Mouse (Mus musculus): ENCODE data around the gene Khdc1b.
A peak's percentile ranks its signal among the peaks of the same experiment; 100 is the strongest.
"Not testable (repeated sequence)": the region's sequence is repeated elsewhere in the genome, so short reads cannot be mapped to it uniquely, and the experiment has no call there.

The Khdc1b gene

GRCm38 (mm10) chr1:21383256-21383655 is at the start of gene Khdc1b:
Khdc1b (plus strand) TSS chr1:21383556.
- DNase-seq, result no peak

GRCm38 (mm10) chr1:21335836-21336235 is 47.5 kb upstream of the Khdc1b start:
- no peak for DNase-seq

- DNase-seq, result no peak
Measured at GRCm38 (mm10) chr1:21340745-21341144, 42.6 kb upstream of the Khdc1b start.

- peak; percentile 42 for DNase-seq
Measured at GRCm38 (mm10) chr1:21344253-21344652, 39.1 kb upstream of the Khdc1b start.

GRCm38 (mm10) chr1:21344752-21345151 is 38.6 kb upstream of the Khdc1b start:
- DNase-seq, result not testable (repeated sequence)

- no peak for DNase-seq
Measured at GRCm38 (mm10) chr1:21349341-21349740, 34.0 kb upstream of the Khdc1b start, which contains the start of gene Khdc1a. Khdc1a (plus strand) TSS chr1:21349641.

- not testable (repeated sequence) for DNase-seq
Measured at GRCm38 (mm10) chr1:21368031-21368430, 15.3 kb upstream of the Khdc1b start, which contains the start of gene Khdc1c. Khdc1c (plus strand) TSS chr1:21368331.

GRCm38 (mm10) chr1:21391138-21391671 is 7.8 kb downstream of the Khdc1b start:
- no peak for DNase-seq

GRCm38 (mm10) chr1:21402804-21403203 is 19.4 kb downstream of the Khdc1b start:
- DNase-seq, result no peak

GRCm38 (mm10) chr1:21407266-21407665 is 23.9 kb downstream of the Khdc1b start:
- DNase-seq, result no peak

- peak; percentile 87 for DNase-seq
Measured at GRCm38 (mm10) chr1:21411331-21412196, 28.2 kb downstream of the Khdc1b start.

GRCm38 (mm10) chr1:21412197-21412555 is 28.8 kb downstream of the Khdc1b start:
- no peak for DNase-seq

- DNase-seq, result peak; percentile 37
Measured at GRCm38 (mm10) chr1:21419370-21419769, 36.0 kb downstream of the Khdc1b start.

GRCm38 (mm10) chr1:21425654-21426053 is 42.3 kb downstream of the Khdc1b start:
- no peak for DNase-seq

- DNase-seq, result no peak
Measured at GRCm38 (mm10) chr1:21428079-21428478, 44.7 kb downstream of the Khdc1b start.

- no peak for DNase-seq
Measured at GRCm38 (mm10) chr1:21431666-21432065, 48.3 kb downstream of the Khdc1b start.

GRCm38 (mm10) chr1:21434853-21435252 is 51.5 kb downstream of the Khdc1b start:
- DNase-seq, result no peak

Data from right cerebral cortex, adult 18-20 months (tissue).